Mouse (Mus musculus) thymus, adult 18-20 months (tissue): ENCODE results near the gene Uba3.

Experiments
- DNase-seq, 2 experiments: peaks; one replicate each; pipeline ENCODE4 v3.0.0; 2022; ENCODE audit warnings: mixed read lengths in 2 of 2

Uba3 gene

DNA sequence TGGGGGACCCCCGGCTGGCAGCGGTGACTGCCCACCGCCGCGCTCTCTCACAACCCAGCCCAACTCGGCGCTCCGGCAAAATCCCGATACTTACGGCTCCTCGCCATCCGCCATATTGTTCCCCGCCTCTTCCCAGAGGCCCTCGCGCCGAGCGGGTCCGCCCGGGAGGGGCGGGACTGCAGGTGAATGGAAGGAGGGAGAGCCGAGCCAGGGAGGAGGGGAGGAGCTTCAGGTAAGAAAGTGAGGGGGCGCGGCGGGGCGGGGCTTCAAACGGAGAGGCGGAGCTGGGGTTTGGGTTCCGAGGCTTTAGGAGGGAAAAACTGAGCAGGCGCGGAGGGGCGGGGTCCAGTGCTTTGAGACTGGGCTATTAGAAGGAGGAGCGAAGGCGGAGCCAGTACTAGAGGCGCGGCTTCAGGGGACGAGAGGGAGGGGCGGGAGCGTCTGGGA lies at the start of gene Uba3:
Gene Uba3, minus strand, starts transcription at position 209 of the 447 bp plus-strand sequence.
- peak; percentile 99 for DNase-seq

DNA sequence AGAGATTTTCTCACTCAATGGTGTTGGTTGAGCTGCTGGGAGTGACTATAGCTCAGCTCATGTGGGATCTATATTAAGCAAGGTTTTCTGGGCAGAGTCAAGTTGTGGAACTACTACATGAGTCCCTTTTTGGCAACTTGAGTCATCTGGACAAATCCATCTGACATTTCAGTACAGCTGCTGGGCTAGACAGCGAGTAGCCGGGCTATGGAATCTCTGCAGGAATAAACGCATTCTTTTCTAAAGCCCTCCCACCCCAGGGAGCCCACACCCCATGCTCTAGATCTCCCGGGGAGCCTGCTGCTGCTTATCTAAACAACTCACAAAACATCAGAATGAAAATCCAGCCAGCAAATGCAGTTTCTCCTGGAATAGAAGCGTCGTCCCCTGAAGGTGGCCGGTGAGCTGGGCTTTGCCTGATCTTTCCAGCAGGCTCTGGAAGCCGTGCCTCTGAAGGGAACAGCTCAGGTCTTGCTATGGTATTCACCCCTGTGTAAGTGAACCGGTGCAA lies 47.3 kb upstream of the Uba3 start, which contains the start of gene Lmod3:
Gene Lmod3, minus strand, starts transcription at position 49 of the 511 bp plus-strand sequence.
- no peak for DNase-seq

DNA sequence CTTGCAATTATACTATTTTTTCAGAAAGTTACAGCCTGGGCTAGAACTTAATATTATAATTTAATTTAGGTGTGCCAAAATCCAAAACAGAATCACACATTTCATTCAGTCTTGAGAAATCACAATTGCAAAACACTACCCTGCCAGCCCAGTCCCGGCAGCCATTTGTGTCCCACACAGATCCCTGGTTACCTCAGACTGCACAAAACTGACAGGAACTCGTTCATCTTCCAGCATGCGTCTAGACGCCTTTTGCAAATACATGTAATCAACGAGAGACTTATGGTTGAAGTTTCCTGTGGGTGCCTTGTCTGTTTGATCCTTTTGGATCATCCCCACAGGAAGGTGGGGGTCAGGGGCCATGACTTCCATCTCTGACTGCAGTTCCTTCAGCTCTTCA lies 46.6 kb upstream of the Uba3 start:
- no peak for DNase-seq

DNA sequence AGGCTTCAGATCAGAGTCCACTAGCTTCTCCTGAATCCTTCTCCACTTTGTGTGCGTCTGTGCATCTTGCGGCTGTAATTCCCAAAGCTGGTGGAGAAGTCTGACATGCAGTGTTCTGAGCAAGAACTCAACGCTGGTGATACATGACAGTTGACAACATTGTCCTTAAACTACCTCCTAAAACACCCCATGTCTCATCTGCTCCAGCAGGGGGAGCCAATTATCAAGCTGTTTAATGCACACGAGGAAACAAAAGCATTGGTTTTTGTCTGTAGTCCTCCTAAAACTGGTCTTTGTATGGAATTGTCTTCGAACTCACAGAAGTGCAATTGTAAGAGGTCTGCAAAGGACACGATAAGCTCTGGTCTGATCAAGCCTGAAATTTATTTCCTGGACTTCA lies 45.5 kb upstream of the Uba3 start:
- DNase-seq = peak; percentile 10 to 31

DNA sequence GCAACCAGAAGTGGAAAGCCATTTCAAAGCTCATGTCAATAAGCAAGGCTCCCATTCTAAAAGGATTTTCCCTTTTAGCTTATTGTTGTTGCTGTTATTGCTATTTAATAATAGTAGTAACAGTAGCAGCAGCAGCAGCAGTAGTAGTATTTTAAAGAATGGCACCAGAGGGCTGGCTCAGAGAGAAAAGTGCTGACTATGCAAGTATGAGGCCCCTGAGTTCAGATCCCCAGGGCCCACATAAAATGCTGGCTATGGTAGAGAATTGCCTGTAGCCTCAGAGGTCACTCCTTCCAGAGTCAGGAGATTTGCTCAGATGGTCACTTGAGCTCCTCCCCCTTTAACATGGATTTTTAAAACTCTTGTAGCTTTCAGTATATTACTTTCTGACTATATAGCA lies 39.8 kb upstream of the Uba3 start:
- DNase-seq = no peak

DNA sequence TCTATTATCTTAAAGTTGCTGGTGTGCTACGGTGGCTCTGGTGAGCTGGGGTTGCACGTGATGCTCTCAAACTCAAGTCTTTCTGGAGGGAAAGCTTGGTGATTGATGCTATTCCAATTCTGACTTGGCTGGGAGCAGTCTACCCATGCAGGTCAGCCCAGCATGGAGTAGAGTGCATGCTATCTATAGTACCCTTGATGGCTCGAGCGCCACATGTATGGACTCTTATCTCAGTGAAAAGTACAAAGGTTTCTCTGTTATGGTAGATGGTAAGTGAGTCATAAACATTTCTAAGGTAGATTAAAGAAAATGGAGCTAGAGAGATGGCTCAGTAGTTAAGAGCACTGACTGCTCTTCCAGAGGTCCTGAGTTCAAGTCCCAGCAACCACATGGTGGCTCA lies 37.1 kb upstream of the Uba3 start:
- no peak for DNase-seq

DNA sequence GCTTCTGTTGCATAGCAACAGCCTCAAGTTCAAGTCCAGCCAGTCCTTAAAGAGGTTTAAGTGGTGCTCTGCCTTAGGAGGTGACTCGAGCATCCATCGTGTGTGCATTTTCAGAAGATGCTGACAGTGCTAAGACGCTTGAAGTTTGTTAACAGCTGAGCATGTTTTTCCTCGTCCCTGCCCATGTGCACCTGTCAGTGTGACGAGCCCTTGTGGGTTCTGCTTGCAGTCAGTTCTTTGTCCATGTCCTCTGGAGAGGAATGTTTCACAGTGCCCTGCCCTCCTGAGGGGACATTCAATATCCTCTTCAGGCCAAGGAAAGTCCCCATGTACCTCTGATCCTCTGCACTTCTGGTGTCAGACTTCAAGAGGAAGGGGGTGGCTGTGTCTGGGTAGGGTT lies 34.6 kb upstream of the Uba3 start:
- DNase-seq = no peak

DNA sequence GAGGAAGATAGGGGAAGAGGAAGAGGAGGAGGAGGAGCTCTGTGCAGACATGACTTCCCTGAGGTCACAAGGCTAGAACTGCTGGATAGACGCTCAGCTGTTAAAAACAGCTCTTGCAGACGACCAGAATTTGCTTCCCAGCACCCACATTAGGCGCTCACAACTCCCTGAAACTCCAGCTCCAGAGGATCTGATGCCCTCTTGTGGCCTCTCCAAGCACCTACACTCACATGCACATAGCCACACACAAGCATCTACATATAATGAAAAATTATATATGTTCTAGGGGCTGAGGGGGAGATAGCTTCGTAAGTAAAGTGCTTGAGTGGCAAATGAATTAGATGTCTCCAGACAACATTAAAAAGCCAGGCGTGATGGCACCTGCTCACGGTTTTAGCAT lies 33.9 kb upstream of the Uba3 start:
- no peak for DNase-seq

DNA sequence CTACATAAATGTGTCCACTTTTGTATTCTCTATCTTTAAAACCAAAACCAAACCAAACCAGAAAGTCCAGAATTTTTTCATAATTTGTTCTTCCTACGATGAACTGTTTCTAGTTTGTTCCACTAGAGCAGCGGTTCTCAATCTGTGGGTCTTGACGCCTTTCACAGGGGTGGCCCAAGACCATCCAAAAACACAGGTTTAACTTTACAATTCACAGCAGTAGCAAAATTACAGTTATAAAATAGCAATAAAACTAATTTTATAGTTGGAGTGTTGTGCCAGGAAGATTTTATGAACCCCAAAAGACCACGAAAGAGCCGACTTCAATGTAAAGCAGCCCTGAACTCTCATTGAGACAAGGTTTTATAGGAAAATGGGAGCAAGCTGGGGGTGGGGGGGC lies 30.6 kb upstream of the Uba3 start:
- no peak for DNase-seq

DNA sequence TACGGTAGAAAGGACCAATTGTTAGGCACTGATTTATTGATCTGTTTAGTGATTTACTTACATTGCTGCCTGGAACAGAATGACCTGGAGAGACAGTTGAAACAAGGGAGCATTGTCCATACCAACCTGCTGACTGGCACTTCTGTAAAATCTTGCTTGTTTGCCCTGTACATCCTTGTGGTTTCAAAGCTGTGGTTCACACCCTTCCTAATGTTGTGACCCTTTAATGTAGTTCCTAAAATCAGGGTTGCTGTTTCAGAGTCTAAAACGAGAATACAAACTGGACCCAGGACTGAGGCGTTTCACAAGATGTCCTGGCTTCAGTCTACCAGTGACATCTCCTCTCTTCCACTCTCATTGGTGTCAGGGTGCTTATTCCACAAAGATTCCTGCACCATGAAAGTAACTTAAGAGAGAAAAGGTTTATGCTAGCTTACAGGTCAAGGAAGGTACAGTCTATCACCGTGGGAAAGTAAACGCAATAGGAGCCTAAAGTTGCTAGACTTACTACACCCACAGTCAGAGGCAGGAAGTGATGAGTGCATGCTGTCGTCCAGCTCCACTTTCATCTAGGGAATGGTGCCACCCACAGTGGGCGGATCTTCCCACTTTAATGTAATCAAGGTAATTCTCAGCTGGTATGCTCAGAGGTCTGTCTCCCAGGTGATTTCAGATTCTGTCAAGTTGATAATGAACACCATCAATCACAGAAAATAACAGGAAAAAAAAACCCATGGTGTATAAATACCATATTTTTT lies 29.6 kb upstream of the Uba3 start:
- no peak for DNase-seq

DNA sequence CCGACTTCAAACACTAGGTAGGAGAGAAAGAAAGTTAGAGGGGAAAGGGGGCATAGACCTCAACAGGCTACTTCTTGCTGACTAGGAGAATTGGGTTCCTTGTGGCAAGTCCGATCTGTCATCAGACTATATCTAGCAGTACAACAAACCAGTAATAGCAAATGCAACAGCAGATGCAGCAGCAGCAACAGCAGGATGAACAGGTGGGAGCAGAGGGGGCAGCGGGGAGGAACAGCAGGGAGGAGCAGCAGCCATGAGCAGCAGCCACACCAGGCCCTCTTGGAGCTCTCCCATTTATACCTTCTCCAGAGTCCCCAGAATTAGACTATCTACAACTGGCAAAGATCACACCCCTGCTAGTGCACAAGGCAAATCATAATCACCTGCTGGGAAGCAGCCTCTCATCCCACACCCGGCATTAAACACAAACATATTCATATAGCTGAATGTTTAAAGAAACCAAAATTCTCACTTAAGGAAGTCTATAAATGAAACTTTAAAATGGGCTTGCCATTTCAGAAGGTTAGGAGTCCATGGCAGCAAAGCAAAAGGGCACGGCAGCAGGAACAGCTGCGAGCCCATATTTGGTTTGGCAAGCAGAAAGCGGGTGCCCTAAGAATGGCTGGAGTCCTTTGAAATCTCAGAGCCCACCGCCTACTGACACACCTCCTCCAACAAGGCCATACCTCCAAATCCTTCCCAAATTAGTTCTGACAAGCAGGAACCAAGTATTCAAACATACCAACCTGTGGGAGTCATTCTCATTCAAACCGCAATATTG lies 21.8 kb upstream of the Uba3 start:
- no peak for DNase-seq

DNA sequence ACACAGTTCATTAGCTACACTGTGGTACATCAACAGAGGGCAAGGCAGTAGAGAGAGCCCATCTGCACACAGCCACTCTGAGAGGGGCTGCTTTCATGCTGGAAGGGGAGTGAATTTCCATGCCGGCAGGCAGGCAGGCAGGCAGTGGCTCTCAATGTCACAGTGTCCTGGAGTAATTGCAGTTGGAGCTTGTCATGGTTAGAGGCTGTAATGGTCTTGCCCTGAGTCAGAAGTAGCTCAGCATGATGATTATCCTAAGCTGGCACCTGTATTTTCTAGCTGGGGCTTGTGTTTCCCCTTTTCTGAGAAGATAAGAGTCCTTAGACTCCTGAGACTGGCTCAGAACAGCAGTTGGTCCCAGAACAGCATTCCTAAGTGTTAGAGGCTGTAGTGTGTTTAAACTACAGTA lies 20.6 kb upstream of the Uba3 start:
- no peak for DNase-seq

DNA sequence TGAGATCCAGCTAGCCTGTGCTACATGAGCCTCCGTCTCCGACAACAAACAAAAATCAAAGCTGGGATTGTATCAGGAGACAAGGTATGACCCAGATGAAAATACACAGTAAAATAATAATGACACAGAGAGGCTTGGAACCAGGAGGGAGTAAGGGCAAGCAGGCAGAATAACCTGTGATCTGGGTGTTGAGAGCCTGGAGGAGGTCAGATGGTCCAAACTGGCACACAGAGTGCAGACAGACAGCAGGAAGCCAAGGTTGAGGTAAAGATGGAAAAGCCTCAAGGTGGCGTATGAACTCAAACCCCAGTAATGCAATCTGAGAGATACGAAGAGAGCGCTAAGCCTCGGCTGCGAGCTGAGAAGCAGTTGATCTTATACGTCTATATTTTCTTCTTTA lies 19.1 kb upstream of the Uba3 start:
- no peak for DNase-seq

DNA sequence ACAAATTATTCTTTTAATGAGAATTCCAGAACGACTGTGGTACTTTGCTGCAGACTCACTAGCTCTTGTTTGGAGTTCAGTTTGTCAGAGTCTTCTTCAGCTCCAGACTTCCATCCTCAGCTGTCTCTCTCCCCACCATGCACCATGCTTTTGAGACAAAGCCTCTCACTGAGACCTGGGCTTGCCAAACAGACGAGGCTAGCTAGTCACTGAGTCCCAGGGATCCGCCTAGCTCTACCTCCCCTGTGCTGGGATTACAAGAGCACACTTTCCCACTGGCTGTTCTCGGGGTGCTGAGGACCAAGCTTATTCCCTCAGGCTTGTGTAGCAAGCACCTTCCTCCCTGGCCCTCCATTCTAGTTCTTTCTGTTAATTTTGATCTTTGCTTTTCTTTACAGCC lies 18.1 kb upstream of the Uba3 start:
- DNase-seq = no peak

DNA sequence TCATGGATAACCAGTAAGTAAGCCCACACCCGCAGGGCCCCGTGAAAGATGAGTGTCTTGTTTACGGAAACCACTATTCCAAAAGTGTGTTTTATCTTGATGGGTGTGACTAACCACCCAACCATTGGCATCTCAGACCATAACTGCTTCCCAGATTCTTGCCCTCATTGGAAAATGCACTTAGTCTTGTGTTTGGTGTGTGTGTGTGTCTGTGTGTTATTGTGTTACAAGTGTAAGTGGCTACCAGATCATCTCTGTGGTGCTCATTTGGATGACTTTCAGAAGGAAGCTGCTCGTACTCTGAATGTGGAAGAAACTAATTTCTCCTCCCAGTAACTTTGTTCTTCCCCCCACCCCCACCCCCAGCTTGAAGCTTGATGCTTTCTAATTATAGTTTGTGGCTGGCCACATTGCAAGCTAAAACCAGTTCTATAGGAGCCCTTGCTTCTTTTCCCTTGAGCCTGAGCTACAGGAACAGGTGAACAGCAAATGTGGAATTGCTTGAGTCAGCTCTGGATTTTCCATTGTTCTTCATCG lies 17.6 kb upstream of the Uba3 start:
- no peak for DNase-seq

DNA sequence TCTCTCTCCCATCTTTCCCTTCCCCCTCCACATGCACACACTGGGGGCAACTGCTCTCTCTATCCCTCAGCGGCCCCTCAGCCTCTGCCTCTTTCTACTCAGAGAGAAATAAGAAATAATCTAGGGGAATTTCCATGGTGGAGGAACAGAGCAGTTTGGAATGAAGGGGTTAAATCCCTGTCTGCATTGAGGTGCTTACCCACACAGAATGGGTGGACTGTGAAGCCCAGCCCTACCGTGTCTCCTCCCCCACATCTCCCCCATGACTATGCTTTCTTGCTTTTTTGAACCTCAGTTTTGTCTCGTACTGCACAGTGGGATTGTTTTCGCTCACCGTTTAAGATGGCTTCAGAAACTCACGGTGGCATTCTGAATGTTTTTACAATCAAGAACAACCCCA lies 16.9 kb upstream of the Uba3 start:
- no peak for DNase-seq

DNA sequence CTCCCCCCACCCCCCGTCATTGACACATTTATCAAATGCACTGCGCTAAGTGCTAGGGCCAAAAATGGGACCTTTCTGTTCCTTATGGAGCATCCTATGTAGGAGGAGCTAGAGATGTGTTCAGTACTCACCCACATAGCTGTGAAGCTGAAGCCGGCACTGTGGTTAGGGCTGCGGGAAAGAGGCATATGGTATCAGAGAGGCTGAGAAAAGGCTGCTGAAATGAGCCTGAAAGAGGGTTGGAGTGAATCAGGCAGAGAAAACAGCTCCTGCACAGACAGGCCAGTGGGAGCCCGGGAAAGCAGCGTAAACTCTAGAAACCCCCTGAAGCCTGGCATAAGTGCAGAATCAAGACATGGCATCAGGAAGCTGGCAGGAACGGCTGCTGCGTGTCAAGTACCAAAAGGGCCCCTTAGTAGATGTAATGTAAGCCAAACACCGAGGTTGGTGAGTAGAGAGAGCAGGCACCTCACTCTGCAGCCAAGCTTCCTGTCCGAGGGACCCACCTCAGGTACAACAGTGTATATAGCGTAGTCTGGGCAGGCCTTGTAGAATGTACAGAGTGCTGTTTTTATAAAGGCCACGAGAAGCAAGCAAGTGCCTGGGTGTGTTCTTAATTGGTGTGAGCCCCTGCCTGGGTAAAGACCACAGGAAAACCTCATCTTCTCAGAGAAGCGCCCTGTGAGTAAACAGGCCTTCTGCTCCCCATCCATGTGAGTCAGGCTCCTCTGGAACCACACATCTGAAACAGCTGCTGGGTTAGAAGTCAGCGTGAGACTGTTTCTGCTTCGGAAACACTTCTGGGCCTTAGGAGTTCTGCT lies 16.0 kb upstream of the Uba3 start:
- no peak for DNase-seq

DNA sequence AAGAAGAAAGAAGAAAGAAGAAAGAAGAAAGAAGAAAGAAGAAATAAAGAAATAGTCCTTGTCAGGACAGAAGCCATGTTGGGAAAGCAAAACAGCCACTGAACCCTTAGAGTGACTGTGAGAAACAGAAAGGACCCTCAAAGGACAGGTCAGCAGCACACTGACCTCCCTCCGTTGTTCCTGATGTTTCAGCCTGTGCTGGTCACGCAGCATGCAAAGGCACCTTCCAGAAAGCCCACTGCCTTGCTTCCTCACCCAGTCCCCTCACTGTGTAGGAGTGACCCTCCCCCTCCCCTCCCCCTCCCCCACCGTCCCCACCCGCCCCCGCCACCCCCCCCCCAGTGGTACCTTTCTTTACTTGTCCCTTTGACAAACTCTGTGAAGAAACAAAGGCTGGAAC lies 15.2 kb upstream of the Uba3 start:
- DNase-seq = no peak

DNA sequence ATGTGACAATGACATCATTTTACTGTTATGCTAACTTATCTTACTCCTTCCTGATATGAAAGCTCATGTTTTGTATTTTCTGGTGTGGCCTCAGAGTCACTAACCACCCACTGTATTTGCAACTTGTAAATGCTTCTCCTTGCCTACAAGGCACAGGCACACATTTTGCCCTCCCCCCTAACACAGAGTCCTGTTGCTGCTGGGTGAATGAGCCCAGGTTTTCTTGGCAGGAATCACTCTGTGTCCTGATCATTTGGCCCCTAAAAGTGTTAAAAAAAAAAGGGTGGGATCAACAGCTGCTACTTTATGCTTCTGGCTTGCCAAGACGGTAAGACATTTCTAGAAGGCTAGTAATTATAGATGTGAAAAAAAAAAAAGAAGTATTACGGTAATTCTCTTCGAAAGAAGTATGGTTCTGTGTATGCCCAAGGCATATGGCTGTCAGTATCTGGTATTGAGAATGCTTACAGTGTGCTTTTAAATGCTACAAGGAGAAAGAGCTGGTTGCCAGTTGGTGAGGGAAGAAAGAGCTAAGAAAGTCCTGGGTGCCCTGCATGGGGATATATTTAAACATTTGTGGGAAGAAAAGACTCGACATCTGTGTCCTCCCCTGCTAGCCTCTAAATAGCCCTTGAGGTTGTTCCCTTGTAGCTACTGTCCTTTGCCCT lies 10.8 kb upstream of the Uba3 start:
- no peak for DNase-seq

DNA sequence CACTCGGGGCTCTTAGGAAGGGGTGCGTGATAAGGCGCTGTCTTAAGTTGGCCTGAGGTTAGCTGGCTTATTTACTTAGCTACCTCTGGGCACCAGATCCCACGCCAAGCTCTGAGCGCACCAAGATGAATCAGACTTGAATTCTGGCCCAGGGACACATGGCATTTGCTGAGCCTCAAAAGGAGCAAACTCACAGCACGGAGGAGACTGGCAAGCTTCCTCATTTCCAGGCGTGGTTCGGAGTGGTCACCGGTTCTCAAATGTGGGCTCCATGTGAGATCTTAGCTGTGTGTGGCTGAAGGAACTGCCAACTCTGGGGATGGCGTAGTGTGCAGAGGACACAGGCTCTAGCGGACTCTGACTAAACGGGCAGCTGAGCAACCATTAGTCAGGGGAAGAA lies 6.5 kb upstream of the Uba3 start:
- peak in 1 of 2 experiments; percentile 18 for DNase-seq

DNA sequence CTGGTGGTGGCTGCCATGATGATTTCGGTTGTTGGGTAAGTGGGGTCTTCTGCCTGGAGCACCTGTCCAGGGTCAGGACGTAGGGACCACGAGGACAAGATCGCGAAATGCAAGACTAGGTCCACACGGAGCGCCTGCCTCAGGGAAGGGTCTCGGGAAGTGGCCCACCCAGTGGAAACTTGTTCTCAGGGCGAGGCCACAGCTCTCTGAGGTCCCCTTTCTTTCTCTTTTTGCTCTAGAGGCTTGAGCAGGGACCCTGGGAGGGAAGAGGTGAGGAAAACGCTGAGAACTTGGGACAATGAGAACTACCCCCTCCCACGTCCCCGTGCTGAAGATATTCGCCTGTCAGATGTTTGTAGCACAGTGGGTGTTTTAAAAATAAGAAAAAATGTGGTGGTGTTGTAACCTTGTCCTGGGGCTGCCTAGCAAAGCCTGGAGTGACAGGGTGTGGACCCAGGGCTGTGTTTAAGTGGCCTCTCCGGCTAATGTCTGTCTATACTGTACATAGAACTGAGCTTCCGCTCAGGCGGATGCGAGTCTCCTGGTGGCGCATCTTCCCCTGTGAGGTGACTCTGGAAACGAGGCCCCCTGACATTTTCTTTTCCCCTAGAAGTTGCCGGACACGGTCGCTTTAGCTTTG lies 5.6 kb upstream of the Uba3 start:
- DNase-seq = peak in 1 of 2 experiments; percentile 35
